Comparison of ENCODE assay signal across 8 mouse cellular contexts in the genomic region with DNA sequence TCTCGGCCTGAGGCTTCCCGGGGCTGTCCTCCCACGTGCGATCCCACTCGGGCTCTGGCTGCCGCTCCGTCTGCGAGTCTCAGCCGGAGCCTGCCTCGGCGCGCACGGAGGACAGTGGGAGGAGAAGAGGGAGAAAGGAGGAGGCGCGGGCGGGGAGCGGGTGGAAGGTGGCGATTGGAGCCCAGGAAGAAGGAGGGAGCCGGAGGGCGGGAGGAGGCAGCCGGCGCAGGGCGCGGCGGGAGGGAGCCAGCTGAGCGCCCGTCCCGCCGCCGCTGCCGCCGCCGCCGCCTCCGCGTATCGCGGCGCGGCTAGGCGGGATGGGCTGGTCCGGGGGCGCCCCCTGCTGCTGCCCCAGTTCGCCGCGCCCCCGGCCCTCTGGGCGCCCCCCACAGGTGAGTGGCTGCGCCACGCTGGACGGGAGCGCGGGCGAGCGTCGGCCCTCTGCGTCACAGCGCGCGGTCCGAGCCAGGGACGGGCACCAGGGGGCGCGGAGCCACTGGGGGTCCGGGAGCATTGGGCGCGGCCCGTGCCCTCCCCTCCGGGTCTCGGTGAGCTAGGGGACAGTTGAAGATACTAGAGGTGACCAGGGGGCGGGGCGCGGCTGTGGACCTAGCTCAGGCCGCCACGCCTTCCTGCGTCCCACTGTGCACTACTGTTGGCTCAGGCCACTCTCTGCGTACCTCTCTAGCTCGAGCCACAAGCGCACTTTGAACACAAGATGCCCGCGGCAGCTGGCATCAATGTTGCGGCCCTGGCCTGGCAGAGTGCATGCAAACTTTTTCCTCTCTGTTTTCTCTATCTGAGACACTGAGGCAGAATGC. TPM values are rescaled to one million over a fixed set of nuclear protein-coding genes. Genes with fewer than 3 reads are reported as not detected.
DNase-seq lines count a peak whose midpoint lies in the region; ATAC-seq and TF ChIP-seq lines count a peak whose summit lies in the region.

A gene (plus strand): TSS at position 253 of the 821 bp plus-strand sequence.

- under 1% methylated on average over 50 of the region's 82 CpGs for WGBS in forebrain, embryonic 11.5 days
- WGBS in heart, postnatal 0 days, result under 1% methylated on average over 64 of the region's 82 CpGs
- WGBS in lung, adult 2 months, result under 1% methylated on average over 66 of the region's 82 CpGs

- no peaks in the 10 kb centered on the region for H3K79me2 ChIP-seq in CH12.LX (replicated peaks; ENCODE audit: control insufficient read depth, extremely low read depth, insufficient read depth, poor library complexity, severe bottlenecking)

- no peak for TF ChIP-seq POLR2A in CH12.LX (IDR thresholded peaks at IDR 0.05; ENCODE audit: low read depth, low read length)
- TF ChIP-seq POLR2A in brain, embryonic 14.5 days (IDR thresholded peaks at IDR 0.05; ENCODE audit: borderline replicate concordance, extremely low read depth, insufficient read depth, insufficient read length, poor library complexity, severe bottlenecking), result no peak
- peak; percentile 67; the same call in 1 of the 2 replicates for TF ChIP-seq POLR2A in lung, adult 2 months (IDR thresholded peaks at IDR 0.05; ENCODE audit: borderline replicate concordance, extremely low read depth, low read depth, low read length)

- TF ChIP-seq RAD21 in CH12.LX (IDR thresholded peaks at IDR 0.05; ENCODE audit: low read depth, low read length), result peak; percentile 36

- H3K4me3 ChIP-seq in CH12.LX (replicated peaks in 1 of 3; ENCODE audit: low read depth in 2 of 3, low read length in 2 of 3, poor library complexity in 1 of 3), result peak within 1 kb of the TSS; percentile 26 to 62 (median 31)
- H3K4me3 ChIP-seq in forebrain, embryonic 11.5 days (ENCODE audit: low read depth, low read length), result peak within 1 kb of the TSS; percentile 48
- H3K4me3 ChIP-seq in heart, postnatal 0 days (ENCODE audit: low read depth, low read length), result peak within 1 kb of the TSS; percentile 56
- peak within 1 kb of the TSS; percentile 68 for H3K4me3 ChIP-seq in lung, adult 2 months (replicated peaks; ENCODE audit: extremely low read depth, low read depth, low read length)

- no peak for DNase-seq in CH12.LX (ENCODE audit: extremely low read depth)
- DNase-seq in brain, embryonic 14.5 days (ENCODE audit: low read depth), result peak; percentile 74
- DNase-seq in forebrain, embryonic 11.5 days (ENCODE audit: low spot score), result peak; percentile 82
- peak; percentile 77 for DNase-seq in heart, postnatal 0 days (ENCODE audit: low spot score)
- peak; percentile 89 to 92 for DNase-seq in kidney, postnatal 4 days
- peak; percentile 82 for DNase-seq in lung, adult 2 months
- peak; percentile 70 for DNase-seq in thymus, postnatal 0 days (ENCODE audit: low spot score)

- peak in 1 of 2 experiments; percentile 99; a peak in 2 of 4 replicates for TF ChIP-seq CTCF in CH12.LX (conservative IDR thresholded peaks at IDR 0.05 in 1 of 2, IDR thresholded peaks at IDR 0.05 in 1 of 2; ENCODE audit: low read depth in 2 of 2, low read length in 2 of 2)
- TF ChIP-seq CTCF in brain, embryonic 14.5 days (IDR thresholded peaks at IDR 0.05; ENCODE audit: borderline replicate concordance, extremely low read depth, insufficient read depth, insufficient read length), result peak; percentile 33; the same call in 1 of the 2 replicates
- peak; percentile 48 for TF ChIP-seq CTCF in heart, postnatal 0 days (IDR thresholded peaks at IDR 0.05; ENCODE audit: low read depth)
- no peak for TF ChIP-seq CTCF in lung, adult 2 months (IDR thresholded peaks at IDR 0.05; ENCODE audit: insufficient read depth, low read length)

- H3K9me3 ChIP-seq in CH12.LX (replicated peaks; ENCODE audit: low read length), result no peaks in the 10 kb centered on the region
- H3K9me3 ChIP-seq in forebrain, embryonic 11.5 days (ENCODE audit: control insufficient read depth, low read length), result no peaks in the 10 kb centered on the region
- no peaks in the 10 kb centered on the region for H3K9me3 ChIP-seq in heart, postnatal 0 days (replicated peaks; ENCODE audit: control insufficient read depth, low read length)

- peak; percentile 67 for ATAC-seq in forebrain, embryonic 11.5 days (replicated peaks; ENCODE audit: low FRiP score)
- ATAC-seq in heart, postnatal 0 days (ENCODE audit: insufficient read depth, low read depth), result peak; percentile 43
- ATAC-seq in neutrophil, adult 5-6 weeks (ENCODE audit: extremely low read depth, insufficient number of reproducible peaks, low FRiP score, poor library complexity, severe bottlenecking), result peak; percentile 18; the same call in 1 of the 2 replicates

- H3K4me1 ChIP-seq in CH12.LX (ENCODE audit: control insufficient read depth in 1 of 2, insufficient read depth in 2 of 2), result peaks cover 7 to 28% of the 10 kb centered on the region in 2 experiments
- peaks cover 19% of the 10 kb centered on the region for H3K4me1 ChIP-seq in forebrain, embryonic 11.5 days (replicated peaks; ENCODE audit: control insufficient read depth, insufficient read depth, low read length)
- peaks cover 42% of the 10 kb centered on the region for H3K4me1 ChIP-seq in heart, postnatal 0 days (ENCODE audit: control insufficient read depth, insufficient read depth)
- peaks cover 20% of the 10 kb centered on the region for H3K4me1 ChIP-seq in lung, adult 2 months (ENCODE audit: control insufficient read depth, insufficient read depth, low read length)

- dilution Hi-C loops in CH12.LX (cut with MboI; ENCODE audit: extremely low pct_ligation_motif_present, extremely low pct_unique_long_range_greater_than_20kb, low sequenced_read_pairs), result no loop called here

- H3K27me3 ChIP-seq in CH12.LX (replicated peaks), result peaks cover 58% of the 10 kb centered on the region
- peaks cover 7% of the 10 kb centered on the region for H3K27me3 ChIP-seq in forebrain, embryonic 11.5 days (ENCODE audit: control insufficient read depth, insufficient read depth, low read length)
- no peaks in the 10 kb centered on the region for H3K27me3 ChIP-seq in heart, postnatal 0 days (ENCODE audit: control insufficient read depth, insufficient read depth, low read length)

- no peak for TF ChIP-seq EP300 in CH12.LX (IDR thresholded peaks at IDR 0.05; ENCODE audit: low read length)
- no peak for TF ChIP-seq EP300 in heart, postnatal 0 days (IDR thresholded peaks at IDR 0.05; ENCODE audit: low read depth)

- H3K9ac ChIP-seq in CH12.LX (ENCODE audit: insufficient read depth, low read depth), result peak within 1 kb of the TSS; percentile 49
- peak within 1 kb of the TSS; percentile 66 for H3K9ac ChIP-seq in forebrain, embryonic 11.5 days (ENCODE audit: low read length)
- H3K9ac ChIP-seq in heart, postnatal 0 days (replicated peaks; ENCODE audit: low read depth, low read length), result peak within 1 kb of the TSS; percentile 68

- H3K36me3 ChIP-seq in CH12.LX (replicated peaks in 1 of 2; ENCODE audit: control insufficient read depth in 1 of 2, insufficient read depth in 1 of 2, low read length in 1 of 2), result peaks cover 19 to 35% of the 10 kb centered on the region in 2 experiments
- H3K36me3 ChIP-seq in forebrain, embryonic 11.5 days (ENCODE audit: control insufficient read depth, insufficient read depth, low read length), result no peaks in the 10 kb centered on the region; the same call in none of the 2 replicates
- peaks cover 19% of the 10 kb centered on the region for H3K36me3 ChIP-seq in heart, postnatal 0 days (replicated peaks; ENCODE audit: control insufficient read depth, insufficient read depth, low read length)

- in situ Hi-C loops in CH12.LX (cut with MboI; ENCODE audit: low pct_ligation_motif_present, low pct_unique_long_range_greater_than_20kb, low sequenced_read_pairs), result loop anchor here (5.0 kb wide), 1 partner anchor 37 kb away; a partner anchor contains a TSS

- peak within 1 kb of the TSS; percentile 61 for H3K4me2 ChIP-seq in CH12.LX (ENCODE audit: insufficient read depth, low read depth, poor library complexity, severe bottlenecking)
- peak within 1 kb of the TSS; percentile 80 for H3K4me2 ChIP-seq in forebrain, embryonic 11.5 days (ENCODE audit: low read depth, low read length, severe bottlenecking)
- H3K4me2 ChIP-seq in heart, postnatal 0 days (ENCODE audit: low read depth, low read length), result peak within 1 kb of the TSS; percentile 77

- H3K27ac ChIP-seq in CH12.LX (ENCODE audit: insufficient read depth, low read depth), result no peak within 1 kb of the TSS
- H3K27ac ChIP-seq in forebrain, embryonic 11.5 days (ENCODE audit: low read depth, low read length), result peak within 1 kb of the TSS; percentile 27; the same call in 1 of the 2 replicates
- H3K27ac ChIP-seq in heart, postnatal 0 days (ENCODE audit: low read depth), result peak within 1 kb of the TSS; percentile 99

TF ChIP-seq in CH12.LX, 34 proteins besides CTCF, POLR2A, EP300 and RAD21 (continues in another document):
- 0 out of 2 replicates have a peak, but pooled peaks have one; percentile 37 for TF ChIP-seq UBTF (IDR thresholded peaks at IDR 0.05; ENCODE audit: low read depth, low read length)
- no peak for TF ChIP-seq USF1 (IDR thresholded peaks at IDR 0.05; ENCODE audit: low read depth, low read length)
- TF ChIP-seq USF2 (conservative IDR thresholded peaks at IDR 0.05; ENCODE audit: low read depth, low read length), result no peak
- TF ChIP-seq ZNF384 (IDR thresholded peaks at IDR 0.05; ENCODE audit: low read depth, low read length), result no peak
- peak; percentile 31; the same call in 1 of the 2 replicates for TF ChIP-seq IRF4 (IDR thresholded peaks at IDR 0.05; ENCODE audit: low read depth, low read length)
- TF ChIP-seq BHLHE40 (IDR thresholded peaks at IDR 0.05; ENCODE audit: low read depth, low read length), result no peak
- TF ChIP-seq NRF1 (IDR thresholded peaks at IDR 0.05; ENCODE audit: low read depth, low read length), result no peak
- TF ChIP-seq PAX5 (IDR thresholded peaks at IDR 0.05; ENCODE audit: low read length), result no peak
- TF ChIP-seq MEF2A (IDR thresholded peaks at IDR 0.05; ENCODE audit: borderline replicate concordance, low read depth, low read length), result 0 out of 2 replicates have a peak, but pooled peaks have one; percentile 51
- TF ChIP-seq POLR2AphosphoS2 (IDR thresholded peaks at IDR 0.05; ENCODE audit: low read depth, low read length), result no peak
- TF ChIP-seq SMC3 (IDR thresholded peaks at IDR 0.05; ENCODE audit: low read depth, low read length), result peak; percentile 60
- TF ChIP-seq CHD2 (IDR thresholded peaks at IDR 0.05; ENCODE audit: low read length), result no peak

RNA-seq across cellular contexts. Expression of the gene that starts here (rescaled TPM):
- total RNA-seq in CH12.LX (2012; rRNA removed) (0.08 and 0.13 TPM in 2 replicates), CH12.LX (2014; rRNA removed) (not detected in 2 replicates)
- 0.34 and 0.49 TPM in 2 replicates for polyA plus RNA-seq in CH12.LX (2012; ENCODE audit: insufficient read length, low read depth)
- 10.2 and 18.8 TPM in 2 replicates for polyA plus RNA-seq in brain, embryonic 14.5 days (2012; rRNA removed)
- polyA plus RNA-seq in forebrain, embryonic 11.5 days (2014; fragmentation: Nextera tagmentation; extraction: Ambion mirVana), result 8.8 and 10.5 TPM in 2 replicates
- total RNA-seq in heart, postnatal 0 days (2014; rRNA removed; ENCODE audit: low replicate concordance), result 40.3 and 57.9 TPM in 2 replicates
- polyA plus RNA-seq in heart, postnatal 0 days (2015; fragmentation: Nextera tagmentation; extraction: Ambion mirVana), result 21.9 and 24.6 TPM in 2 replicates
- 255 and 329 TPM in 2 replicates for polyA plus RNA-seq in lung, adult 2 months (2012; rRNA removed)
- total RNA-seq in neutrophil, adult 5-6 weeks (2017), result 0.70 TPM in 1 of 2 replicates, not detected in the other
- polyA plus RNA-seq in thymus, postnatal 0 days (2015; fragmentation: Nextera tagmentation; extraction: Ambion mirVana), result 4.4 and 5.2 TPM in 2 replicates

Comparison
In these comparisons a context has a peak if more than half of its experiments do, and no peak if none do; other contexts are left out.
1. RNA of the gene that starts here (total RNA-seq): 40.3 to 57.9 TPM in heart, postnatal 0 days; 0.70 TPM in neutrophil, adult 5-6 weeks and 0.08 to 0.13 TPM in CH12.LX; every median in the first group is over 10 times any median in the second.
2. Peak in ATAC-seq in neutrophil, adult 5-6 weeks; RNA of the gene not detected or under 1 TPM.
3. Peak in every context shown above with its lines, with median percentiles within 50 percentile points of each other: H3K4me2 ChIP-seq, H3K4me3 ChIP-seq, H3K9ac ChIP-seq and ATAC-seq.